Mouse (Mus musculus) right cerebral cortex, postnatal 4 days (tissue): ENCODE results near the gene Enpp3.
"Not testable (repeated sequence)": the region's sequence is repeated elsewhere in the genome, so short reads cannot be mapped to it uniquely, and the experiment has no call there.

ENCODE experiments used
- DNase-seq: peaks from one replicate; pipeline ENCODE4 v3.0.0-alpha.2; 2022

Enpp3 gene

DNA sequence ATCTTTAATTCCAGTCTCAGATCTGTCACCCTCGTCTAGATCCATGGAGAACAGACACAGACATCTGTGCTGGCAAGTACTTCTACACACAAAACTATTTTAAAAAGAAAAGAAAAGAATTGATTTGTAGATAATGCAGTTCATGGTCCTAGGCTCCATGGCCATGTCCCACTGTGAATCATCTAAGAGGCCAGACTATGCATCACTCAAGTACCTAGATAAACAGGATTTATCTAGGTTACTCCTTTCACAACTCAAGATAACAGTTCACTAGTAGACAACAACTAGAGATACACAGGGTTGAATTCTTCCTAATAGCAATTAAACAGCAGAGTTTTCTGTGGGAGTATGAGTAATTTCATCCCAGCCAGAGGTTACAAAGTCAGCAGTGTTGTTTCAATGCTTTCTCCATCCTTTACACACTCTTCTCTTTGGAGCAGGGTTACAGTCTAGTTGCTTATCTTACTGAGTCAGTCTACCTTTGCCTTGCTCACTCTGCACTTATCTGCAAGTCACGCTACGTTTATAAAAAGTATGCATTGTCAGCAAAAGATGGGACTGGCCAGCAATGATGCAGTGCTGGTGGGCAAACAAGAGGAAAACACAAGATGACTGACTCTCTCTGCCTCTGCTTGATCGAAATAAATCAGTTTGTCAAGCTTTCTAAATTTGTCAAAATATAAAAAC, 20.5 kb downstream of the Enpp3 start:
- no peak for DNase-seq

DNA sequence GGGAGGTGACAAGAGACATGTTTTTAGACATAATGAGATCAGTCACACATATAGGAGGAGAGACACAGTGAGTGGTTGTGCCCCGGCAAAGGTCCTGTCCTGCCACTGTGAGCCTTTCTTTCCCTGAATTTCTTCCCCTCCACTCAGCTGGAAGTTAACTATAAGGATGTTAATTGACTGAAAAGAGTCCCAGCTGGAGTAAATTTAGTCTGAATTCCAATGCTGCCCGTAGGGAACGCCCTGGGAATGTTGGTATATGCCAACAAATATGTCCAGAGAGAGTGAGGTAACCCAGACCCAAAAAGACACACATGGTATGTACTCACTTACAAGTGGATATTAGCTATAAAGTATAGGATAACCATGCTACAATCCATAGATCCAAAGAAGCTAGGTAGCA, 23.1 kb downstream of the Enpp3 start:
- DNase-seq = no peak

DNA sequence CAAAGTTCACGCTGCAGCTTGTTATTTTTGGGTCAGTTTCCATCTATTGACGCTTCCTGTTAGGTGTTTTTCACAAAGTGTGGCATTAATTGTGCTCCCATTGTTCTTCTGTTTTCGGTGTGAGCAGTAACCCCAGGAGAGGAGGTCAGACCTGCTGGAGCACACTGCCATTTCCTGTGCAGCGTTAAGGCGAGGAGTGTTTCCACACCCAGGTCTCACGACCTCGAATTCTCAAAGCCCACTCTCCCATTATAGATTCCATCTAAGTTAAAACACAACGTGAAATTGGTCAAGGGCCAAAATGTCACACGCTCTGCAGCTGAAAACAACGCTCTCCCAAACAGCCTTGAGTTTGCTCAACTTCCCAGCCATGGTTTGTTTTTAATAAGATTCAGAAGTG, 32.0 kb downstream of the Enpp3 start:
- DNase-seq = no peak

DNA sequence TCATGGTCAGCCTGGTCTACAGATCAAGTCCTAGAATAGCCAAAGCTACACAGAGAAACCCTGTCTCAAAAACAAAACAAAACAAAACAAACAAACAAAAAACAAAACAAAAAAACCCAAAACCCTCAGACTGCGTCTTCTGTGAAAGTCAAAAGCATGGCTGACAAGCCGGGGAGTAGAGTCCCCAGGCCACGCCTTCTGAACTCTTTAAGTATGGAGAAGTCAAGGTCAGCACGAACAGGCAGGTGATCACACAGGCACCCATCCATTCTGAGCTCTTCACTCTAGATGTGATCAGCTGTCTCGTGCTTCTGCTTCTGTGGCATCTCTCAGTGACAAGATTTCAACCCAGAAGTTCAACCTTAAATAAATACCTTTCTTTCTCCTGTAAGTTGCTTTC, 35.9 kb downstream of the Enpp3 start:
- no peak for DNase-seq

DNA sequence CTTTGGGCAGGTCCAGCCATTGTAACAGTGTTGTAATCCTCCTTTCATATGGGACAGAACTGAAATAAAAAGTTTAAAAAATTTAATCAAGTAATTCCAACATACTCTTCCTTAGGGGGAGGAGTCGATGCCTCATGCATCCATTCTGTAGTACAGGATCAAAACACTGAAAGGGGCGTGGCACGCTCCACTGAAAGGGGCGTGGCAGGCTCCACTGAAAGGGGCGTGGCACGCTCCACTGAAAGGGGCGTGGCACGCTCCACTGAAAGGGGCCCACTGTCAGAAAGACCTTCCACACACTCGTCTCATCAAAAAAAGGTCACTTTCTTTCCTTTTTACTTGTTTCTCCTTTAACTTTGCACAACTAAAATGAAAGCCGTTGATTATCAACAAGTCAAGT, 36.7 kb downstream of the Enpp3 start:
- no peak for DNase-seq

DNA sequence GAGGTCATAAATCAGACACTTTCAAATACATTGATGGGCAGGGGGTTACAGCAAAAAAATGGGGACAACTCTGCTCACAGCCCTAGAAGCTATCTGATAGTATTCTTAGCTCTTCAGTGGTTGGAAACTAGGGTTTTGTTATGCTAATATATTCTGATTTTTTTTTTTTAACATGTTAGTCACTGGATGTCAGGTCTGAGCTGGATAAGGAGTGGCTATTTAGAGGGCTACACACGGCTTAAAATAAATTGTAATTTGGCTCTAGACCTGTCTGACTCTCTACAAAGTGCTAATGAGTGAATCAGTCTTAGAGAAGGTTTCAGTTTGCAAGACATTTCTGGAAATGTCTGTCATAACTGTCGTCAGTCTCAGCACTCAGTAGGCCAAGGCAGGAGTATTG, 37.5 kb downstream of the Enpp3 start:
- DNase-seq = no peak

DNA sequence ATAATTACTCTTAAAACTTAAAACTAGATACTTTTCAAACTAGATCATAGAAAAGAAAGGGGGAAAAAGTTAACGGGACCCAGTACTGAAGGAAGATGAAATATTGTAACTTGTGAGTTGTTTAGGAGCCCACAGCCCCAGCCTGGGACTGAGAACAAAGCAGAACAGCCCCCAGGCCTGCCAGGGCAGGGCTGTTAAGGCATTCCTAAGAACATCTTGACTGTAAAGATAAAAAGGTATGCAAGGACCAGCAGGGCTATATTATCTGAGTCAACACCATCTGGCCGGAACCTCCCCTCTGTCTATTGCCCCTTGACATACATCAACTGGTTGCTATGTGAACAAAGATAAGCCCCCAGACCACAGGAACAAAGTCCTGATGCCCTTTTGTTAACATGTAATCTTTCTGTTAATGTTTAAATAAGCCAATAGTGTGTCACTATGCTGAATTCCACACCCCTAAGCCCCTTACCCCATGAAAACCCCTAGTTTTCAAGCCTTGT, 39.8 kb downstream of the Enpp3 start:
- DNase-seq = not testable (repeated sequence)

DNA sequence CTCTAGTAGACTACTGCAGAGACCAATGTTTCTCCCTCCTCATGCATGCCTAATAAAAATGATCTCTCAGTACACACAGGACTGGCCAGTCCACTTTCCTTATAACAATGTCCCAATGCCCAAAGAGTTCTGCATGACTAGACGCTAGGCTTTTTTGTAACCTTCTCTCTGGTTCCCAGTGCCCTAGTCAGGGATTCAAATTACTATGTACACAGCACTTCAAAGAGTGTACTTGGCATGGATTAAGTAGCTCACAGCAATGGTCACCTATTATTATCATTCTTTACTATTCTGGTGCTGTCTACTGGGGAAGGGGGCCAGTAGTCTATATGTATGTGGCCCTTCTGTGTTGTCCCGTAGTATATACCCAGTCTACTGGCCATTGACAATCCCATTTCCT, 40.8 kb downstream of the Enpp3 start:
- DNase-seq = no peak

DNA sequence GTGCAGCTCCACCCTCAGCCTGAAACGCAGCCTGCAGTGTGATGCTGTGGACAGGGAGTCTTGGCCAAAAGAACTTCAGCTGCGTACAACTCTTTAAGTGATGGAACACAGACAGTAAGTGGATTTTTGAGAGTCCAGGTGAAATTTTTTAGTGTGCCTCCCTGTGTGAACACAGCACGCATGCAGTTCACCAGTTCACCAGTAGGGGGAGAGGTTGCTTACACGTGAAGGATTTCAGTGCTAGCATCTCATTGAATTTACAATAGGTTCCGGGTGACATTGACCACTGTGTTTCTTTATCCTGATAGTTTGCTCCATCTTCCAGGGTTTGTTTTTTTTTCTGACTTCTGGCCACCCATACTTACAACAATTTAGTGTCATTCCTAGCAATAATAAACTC, 45.4 kb downstream of the Enpp3 start:
- DNase-seq = peak; percentile 83

DNA sequence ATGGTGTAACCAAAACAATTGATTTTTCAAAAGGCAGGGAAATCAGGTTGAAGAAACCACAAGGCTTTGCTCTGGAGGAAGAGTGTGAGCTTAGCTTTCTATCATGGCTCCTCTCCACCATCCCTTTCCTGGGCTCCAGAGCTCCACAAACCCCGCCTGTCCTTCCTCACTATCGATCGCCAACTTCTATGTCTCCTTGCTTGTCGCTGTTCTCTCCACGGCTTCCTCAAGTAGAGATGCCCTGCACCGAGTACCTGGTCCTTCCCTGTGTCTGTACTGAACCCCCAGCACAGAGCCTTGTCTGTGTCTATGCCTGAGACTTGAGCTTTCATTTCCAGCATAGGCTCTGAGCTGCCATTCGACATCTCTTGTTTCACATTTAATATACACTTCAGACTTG, 49.9 kb downstream of the Enpp3 start:
- no peak for DNase-seq

DNA sequence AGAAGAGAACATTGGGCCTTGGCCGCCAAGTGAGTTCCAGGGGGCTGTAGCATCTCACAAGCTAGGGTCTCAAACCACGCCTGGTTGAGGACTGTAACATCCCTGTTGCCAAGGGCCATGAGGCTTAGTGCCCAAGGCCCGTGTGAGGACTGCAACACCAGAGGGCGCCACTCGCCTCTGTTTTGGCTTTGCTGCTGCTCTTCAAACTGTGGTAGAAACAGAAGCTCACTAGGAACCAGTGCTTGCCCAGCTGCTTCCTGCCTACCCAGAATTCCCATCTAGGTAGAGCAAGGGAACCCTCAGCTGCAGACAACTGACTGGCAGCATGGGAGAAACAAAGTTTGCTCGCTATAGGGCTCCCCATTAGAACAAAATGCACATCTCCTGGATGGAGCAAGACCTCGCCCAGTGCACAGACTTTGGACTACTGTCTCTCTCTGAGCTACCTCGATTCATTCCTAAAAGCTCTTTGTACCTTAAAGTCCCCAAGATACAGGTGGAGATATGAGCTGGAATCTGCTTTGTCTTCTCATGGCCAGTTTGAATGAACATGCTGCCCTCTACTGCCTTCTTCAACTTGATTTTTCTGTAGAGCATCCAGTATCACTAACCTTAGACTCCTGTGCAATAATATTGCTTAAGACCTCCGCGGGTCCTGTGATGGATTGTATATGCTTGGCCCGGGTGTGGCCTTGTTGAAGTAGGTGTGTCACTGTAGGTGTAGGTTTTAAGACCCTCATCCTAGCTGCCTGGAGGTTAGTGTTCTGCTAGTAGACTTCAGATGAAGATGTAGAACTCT, 52.7 kb downstream of the Enpp3 start:
- peak; percentile 45 for DNase-seq

DNA sequence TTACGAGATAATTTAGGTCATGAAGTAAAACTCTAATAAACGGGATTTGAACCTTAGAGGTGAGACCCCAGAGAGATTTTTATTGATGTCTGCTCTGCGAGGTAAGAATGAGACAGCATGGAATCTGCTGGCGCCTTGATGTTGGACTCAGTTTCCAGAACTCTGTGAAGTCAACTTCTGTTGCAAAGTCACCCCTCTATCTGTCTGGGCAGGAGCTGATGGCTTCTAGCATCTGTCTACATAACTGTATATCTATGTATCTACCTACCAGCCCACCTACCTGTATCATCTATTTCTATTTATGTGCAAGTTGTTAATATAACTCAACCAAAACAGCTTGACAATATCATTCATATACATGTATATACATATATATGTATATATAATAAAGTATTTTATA, 57.3 kb downstream of the Enpp3 start:
- no peak for DNase-seq

DNA sequence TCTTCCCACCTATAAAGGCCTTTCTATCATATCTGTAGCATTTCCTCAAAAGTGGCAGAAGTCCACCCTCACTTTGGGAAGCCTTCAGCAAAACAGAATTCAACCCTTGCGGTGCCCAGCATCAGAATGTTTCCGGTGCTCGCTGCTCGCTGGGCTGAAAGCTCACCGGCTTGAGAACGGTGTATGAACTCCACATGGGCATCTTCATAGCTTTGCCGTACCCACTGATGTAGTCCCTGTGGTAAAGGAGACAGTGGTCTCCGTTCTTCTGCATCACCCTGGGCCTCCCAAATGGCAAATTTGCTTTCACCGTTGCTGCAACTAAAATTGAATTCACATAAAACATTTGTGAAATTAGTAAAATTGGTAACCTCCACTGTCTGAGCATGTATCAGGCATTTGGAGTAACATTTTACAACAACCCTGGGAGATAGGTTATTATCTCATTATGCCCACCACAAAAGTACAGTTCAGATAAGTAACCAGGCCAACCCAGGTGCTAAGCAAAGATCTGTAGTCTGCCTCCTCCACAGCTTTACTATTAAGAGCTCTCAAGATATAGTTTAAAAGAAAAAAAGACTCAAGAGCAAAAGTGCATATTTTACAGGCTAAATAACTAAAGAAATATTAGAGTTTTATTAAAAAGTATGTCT, 57.9 kb downstream of the Enpp3 start:
- DNase-seq = no peak

DNA sequence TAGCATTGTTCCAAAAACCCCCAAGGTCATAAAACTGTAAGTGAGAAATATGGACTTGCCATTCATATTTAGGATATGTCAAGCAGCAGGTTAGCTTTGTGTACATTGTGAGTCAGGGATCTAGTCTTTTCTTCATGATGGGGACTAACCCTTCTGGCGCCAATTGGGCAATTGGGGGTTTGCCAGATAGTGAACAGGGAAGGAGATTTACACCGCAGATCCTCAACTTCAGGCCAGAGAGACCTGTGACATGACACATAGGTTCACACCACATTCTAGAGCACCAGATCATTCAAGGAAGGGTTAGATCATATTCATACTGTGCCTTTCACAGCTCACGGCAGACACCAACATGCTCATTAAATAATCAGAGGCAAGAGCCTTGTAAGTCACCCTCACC, 58.7 kb downstream of the Enpp3 start:
- no peak for DNase-seq

DNA sequence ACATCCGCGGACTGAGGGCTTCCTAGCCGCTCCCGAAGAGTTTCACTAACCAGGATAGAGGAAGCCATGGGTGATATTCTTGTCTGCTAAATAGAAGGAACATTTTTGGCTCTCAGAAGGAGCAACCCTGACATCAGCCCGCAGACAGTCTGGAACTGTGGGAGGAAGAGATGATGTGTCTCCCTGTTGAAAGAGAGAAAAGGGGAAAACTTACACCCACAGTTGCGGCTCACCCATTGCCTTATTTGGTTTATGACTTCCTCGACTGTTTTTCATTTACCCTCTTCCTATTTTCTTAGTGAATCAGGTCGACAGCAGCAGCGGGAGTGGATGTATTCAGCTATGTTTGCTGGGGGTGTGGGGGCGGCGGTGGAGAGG, 64.0 kb downstream of the Enpp3 start:
- DNase-seq = no peak

DNA sequence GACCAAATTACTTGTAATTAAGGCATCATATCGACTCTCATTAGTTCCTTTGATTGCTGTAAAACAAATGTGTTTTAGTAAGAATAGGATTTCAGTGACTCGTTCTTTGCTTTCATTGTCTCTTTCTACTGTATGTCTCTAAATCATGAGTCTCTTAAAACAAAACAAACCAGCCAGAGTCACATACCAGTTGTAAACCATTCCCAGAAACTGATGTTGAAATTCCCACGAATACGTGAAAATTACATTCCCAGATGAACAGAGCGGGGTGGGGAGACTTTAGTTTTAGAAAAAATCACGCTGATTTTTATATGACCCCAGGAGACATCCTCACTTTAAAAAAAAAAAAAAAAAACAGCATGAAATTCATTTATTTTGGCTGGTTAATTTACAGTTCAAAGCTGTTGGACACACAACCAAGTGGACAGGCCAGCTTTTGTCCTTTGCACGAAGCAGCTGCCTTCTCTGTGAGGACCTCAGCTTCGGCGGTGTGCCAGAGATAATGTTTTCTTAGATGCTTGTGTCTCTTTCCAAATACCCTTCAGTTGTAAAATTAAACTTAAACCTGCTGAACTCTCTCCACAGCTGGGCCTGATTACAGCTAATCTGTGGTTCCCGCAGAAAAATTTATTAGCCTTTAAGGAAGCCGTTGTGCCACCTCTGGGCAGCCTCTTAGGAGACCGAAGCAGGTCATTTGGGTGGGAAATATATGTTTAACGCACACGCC, 64.5 kb downstream of the Enpp3 start:
- no peak for DNase-seq

DNA sequence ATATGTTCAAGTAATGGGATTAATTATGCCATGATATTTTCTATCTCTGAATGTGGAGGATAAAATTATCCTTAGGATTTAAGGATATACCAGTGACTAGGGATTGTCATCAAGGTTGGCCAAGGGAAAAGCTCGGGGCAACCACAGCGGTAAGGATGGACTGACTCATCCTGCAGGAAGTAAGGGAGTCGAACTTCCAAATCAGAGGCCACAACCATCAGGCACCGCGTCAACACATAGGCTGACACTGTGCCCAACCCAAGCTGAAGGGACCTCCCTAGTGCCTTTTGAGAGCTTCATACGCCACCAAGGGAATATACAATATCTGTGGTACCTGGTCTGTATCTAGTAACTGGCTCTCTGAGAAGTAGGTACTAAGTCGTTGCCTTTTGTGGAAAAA, 73.1 kb downstream of the Enpp3 start:
- DNase-seq = no peak

DNA sequence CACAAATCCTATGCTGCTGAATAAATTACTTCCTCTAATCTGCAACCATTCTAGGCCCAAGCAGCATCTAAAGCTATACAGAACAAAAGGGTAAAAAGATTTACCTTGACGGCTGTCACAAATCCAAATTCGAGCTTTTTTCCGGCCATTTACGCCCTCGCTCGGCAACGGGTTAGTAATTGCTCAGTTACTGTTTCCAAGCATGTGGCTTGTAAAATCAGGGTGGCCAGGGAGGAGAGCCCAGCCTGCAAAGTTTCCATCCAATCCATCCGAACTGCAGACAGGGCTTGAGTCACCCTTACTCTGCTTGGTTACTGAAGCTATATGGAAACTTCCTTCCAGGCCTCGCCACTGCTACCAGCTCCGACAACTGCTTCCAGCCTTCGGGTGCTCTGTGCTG, 74.9 kb downstream of the Enpp3 start:
- no peak for DNase-seq

DNA sequence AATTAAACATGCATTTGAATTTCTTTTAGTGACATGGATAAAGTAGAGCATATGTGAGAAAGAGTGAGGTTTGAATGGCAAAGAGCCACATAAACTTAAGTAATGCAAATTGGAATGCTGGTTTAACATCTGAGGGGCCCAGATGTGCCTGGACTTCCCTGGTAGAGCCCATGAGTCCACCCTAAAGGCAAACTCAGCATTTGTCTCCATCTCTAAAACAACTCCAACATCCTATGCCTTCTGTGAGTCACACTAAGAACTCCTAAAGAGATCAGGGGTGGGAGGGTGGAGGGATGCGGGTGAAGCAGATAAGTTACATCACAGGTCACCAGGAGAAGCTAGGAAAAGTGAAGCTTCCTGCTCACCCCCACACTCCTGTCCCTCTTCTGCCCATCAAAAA, 76.6 kb downstream of the Enpp3 start:
- DNase-seq = no peak

DNA sequence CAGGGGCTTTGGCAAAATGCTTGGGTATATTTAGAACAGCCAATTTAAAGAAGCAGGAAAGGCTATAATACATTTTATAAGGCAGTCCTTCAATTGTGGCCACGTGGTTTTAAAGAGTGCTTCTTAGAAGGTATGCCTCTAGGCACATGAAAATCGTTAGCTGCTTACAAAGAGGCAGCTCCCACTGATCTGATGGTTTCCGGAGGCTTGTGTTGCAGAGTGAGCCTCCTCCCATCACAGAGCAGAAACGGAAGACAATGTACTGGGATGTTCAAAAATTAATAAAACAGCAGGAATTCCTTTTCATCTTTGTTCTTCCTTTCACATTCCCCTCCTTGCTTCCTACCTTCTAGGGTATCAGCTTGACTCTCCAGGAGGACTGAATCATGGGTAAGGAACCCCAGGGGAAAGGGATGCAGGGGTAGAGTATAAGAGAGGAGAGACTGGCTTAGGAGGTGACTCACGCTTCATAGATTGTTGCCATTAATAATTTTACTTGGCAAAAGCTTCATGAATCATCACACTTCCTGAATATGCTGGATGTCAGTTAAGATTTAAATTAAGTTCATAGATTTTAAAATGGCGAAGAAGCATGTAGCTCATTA, 77.4 kb downstream of the Enpp3 start:
- DNase-seq = no peak

DNA sequence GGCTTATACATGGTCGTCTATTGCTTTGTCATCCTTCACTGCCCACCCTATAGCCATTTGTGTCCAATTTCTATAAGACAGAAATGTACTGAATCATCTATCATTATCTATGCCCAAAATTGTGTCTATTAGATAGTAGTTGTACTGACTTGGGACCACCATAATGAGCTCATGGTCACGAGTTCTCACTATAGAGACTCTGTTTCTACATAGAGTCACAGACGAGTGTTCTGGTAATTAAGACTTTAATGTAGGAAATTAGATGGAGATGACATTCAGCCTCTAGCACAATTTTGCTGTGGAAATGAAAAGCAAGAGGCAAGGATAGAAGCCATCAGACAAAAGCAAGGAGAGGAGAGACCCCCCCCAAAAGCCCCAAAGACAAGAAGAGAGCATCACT, 78.0 kb downstream of the Enpp3 start:
- DNase-seq = no peak

DNA sequence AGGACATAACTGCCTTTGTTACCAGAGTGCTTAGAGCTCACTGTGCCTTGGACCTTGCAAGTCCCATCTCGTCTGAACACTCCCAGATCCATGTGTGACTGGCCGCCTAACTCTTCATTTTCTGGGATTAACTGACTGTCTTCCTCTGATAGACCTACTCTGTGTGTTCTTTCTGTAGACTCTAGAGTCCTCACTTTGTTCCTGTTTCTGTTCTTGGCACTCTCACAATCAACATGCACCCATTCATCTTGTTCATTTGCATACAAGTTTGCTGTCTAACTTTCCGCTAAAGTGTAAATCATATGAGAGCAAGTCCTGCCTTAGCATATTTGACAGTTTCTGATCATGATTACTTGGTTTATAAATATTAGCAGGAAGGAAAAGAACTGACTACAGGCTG, 79.4 kb downstream of the Enpp3 start:
- no peak for DNase-seq

DNA sequence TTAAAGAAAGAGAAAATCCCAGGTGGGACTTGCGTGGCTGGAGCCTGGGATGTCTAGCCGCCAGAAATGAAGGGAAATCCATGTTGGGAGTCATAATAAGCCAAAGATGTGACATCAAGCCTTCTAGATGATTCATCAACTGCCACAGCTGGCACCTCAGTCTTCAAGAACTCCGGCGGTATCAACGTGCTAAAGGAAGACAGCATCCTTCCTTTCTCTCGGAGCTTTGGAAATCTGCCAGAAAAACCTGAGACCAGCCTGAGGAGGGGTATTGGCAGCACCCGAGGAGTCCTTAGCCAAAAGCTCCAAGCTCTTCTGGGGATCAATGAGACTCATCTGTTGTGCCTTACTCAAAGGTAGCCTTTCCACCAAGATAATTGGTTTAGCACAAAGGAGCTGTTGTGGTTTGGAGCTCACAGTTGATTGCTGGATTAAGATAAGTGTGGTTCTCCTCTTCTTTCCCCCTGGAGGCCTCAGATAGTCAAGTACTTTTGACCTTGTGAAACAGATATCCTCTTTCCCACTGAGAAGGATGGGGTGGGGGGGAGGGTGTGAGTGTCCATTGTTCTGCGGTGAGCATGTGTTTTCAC, 84.2 kb downstream of the Enpp3 start:
- DNase-seq = no peak
